Mouse (Mus musculus) mouse embryonic stem cell (cell line): ENCODE data around the gene Hmx3.

Experiments
- in situ Hi-C, 2 experiments: fragments of 300-500 bp; cut with MboI; formaldehyde crosslinking; loops; 1 replicate in 1 of 2; 3 replicates in 1 of 2; pipeline ENCODE4 v1.14.3; 2019 to 2020; ENCODE audit warnings: low sequenced_read_pairs in 2 of 2, low pct_unique_long_range_greater_than_20kb in 1 of 2, mixed read lengths in 1 of 2; ENCODE audit not compliant: unreplicated experiment in 1 of 2

Gene Hmx3

DNA sequence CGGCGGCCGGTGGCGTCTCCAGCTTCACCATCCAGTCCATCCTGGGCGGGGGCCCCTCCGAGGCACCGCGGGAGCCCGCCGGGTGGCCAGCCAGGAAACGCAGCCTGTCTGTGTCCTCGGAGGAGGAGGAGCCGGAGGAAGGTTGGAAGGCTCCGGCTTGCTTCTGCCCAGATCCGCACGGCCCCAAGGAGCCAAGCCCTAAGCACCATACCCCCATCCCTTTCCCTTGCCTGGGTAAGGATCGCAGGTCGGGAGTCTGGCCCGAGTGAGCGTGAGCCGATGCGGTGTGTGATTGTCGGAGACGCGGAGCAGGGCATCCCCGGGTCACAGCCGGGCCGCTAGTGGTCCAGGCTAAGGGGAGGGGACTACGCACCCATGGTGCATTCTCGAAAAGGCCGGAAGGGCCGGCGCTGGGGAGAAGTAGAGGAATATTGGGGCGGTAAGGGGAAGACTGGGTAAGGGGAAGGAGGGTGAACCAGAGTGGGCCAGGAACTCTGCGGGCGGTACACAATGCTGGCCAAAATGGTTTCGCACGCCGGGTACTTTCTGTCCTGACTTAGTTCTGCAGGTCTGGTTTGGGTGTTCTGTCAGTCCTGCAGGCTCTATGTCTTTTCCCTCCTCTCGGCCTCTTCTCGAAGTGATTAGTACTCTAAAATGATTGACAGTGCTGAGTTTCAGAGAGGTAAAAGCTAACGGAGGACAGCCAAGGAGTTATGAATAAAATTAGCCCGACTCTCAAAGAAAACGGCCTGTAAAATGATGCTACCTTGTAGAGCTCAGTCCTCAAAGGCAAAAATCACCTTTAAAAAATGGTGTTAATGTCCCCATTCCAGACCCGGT lies 11.9 kb downstream of the Hmx3 start:
- in situ Hi-C loops = loop anchor here in 1 of 2 experiments (10.0 kb wide), 1 partner anchor 1050 kb away; no protein-coding TSS in a partner anchor

DNA sequence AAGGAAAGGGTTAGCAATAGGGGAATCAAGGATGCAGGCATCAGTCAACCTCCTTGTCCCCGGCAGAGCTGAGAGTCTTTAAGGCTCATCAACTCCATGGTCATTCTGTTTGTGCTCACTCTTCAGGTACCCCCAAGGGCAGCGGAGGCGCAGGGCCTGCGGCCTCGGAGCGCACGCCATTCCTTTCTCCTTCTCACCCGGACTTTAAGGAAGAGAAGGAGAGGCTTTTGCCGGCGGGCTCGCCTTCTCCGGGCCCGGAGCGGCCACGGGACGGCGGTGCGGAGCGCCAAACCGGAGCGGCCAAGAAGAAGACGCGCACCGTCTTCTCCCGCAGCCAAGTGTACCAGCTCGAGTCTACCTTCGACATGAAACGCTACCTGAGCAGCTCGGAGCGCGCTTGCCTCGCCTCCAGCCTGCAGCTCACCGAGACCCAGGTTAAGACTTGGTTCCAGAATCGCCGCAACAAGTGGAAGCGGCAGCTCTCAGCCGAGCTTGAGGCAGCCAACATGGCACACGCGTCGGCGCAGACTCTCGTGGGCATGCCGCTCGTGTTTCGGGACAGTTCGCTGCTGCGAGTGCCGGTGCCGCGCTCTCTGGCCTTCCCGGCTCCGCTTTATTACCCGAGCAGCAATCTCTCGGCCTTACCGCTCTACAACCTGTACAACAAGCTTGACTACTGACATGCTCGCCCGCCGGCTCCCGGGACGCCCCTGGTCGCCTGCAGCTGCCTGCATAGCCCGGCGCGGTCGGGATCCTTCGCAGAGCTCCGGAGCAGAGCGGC lies 12.8 kb downstream of the Hmx3 start:
- in situ Hi-C loops = loop anchor here in 1 of 2 experiments (10.0 kb wide), 1 partner anchor 1049 kb away; no protein-coding TSS in a partner anchor

DNA sequence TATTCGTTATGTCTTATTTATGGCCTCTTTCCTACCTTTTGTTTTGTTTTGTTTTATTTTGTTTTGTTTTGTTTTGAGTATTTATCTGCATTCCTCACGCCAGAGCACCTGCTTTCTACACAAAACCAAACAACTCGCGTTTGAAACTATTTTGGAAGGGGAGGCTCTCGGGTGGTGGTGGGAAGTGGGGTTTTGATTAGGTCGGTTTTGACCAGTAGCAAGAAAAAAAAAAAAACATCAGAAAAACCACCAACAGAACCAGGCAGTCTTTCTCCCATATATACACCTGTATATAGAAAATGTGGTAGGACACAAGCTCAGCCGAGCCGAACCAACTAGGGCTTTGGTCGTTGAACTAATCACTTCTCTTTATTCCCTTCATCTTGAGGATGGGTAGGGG lies 13.4 kb downstream of the Hmx3 start:
- in situ Hi-C loops = loop anchor here in 1 of 2 experiments (10.0 kb wide), 1 partner anchor 1049 kb away; no protein-coding TSS in a partner anchor

DNA sequence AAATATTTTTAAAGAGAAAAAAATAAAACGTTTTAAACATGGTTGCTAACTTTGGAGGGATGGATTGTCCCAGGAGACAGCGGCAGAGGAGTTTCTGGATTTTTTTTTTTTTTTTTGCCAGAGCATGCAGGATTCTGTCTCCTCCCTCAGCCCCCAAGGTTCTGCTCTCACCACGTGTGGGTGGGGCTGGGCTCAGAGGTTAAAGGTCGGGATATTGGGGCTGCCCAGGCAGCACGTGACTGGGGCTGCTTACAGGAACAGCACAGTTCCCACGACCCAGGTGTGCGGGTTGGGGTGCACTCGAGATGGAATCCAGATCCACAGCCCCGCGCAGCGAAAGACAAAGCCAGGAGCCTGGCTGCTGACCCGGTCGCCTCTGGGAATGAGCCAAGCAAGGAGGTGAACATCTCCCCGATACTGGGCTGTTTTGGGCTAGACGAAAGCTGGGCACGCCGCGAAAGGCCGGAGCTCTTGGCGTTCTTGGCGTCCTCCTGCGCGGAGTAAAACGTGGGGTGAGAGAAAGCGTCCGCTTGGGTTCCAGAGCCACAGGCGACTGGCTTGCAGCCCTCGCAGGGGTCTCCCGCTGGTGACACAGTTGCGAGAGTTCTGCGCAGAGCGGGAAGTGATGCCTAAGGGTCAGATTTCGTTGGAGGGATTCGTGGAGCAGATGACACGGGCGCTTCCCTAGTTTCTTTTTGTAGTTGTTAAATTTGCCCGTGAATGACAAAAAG lies 14.0 kb downstream of the Hmx3 start:
- in situ Hi-C loops = loop anchor here in 1 of 2 experiments (10.0 kb wide), 1 partner anchor 1048 kb away; no protein-coding TSS in a partner anchor

DNA sequence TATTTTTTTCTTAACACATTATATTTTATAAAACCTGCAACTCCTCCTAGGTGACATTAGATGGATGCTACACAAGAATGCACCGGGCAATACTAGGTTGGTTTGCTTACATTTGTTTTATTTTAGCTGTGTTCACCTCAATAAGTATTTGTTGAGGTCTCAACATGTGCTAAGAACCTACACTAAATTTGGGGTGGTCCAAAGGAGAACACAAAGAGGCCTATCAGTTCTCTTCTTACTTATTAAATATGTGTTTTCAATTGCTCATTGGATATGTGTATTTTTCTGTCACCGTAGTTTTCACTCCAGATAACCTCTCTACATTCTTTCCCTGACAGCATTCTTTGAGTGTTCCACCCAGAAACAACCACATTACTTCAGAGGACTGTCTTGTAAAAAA lies 15.1 kb downstream of the Hmx3 start:
- in situ Hi-C loops = loop anchor here in 1 of 2 experiments (10.0 kb wide), 1 partner anchor 1047 kb away; no protein-coding TSS in a partner anchor

DNA sequence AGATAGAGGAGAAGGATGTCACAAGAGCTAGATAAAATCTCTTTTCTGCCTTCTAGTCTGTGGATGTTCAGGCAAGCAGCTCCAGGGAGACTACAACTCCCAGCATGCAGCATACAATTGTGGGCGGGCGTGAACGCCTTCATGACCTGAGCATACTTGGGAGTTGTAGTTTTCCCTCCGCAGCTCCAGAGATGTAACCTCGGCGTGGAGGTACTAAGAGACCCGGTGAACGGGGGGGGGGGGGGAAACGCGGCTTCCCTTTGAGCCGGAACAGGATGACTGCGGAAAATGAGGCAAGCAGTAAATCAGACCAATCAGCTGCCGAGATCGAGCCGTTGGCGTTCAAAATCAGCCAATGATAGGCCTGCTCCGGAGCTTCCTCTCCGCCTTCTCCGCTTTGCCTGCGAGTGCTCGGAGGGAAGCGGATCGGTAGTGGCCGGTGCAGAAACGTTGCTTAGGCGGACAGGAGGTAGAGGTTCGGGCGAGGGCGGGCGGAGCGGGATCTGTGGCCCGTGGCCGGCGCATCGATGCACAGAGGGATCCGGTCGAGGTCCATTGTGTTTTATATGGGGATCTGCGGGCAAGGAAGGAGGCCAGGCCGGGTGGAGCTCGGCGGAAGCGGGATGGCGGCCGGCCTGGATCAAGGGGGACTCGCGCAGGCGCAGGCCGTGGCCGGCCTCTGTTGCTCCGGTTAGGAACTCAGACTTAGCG lies 17.5 kb downstream of the Hmx3 start, which contains the start of gene Bub3:
Bub3 (plus strand) TSS at position 237 of the 711 bp plus-strand sequence.
- in situ Hi-C loops = loop anchor here in 1 of 2 experiments (10.0 kb wide), 1 partner anchor 1045 kb away; no protein-coding TSS in a partner anchor

DNA sequence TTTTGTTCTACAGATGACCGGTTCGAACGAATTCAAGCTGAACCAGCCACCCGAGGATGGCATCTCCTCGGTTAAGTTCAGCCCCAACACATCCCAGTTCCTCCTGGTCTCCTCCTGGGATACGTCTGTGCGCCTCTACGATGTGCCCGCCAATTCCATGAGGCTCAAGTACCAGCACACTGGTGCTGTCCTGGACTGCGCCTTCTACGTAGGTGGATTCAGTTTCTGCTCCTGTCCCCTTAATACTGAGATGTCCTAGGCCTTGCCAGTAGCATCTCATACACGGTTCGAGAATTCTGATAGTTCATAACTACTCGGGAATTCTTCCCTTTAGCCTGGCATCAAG lies 18.0 kb downstream of the Hmx3 start:
- in situ Hi-C loops = no loop called here

DNA sequence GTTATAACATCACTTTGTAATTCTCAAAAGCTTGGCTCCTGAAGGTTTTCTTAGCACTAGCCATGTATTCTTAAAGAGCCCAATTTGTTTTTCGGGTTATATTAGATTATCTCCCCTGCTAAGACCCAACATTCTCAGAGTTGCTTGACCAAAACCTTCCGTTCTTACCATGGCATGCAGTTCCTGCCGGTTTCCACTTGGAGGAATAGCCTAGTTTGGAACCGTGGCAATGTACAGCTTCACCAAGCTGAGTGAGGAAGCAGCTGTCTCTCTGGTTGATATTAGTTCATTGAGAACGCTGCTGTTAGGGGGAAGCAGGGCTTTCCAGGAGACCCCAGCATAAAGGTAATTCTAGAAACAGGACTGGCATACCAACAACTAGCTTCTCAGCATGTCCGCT lies 32.6 kb downstream of the Hmx3 start:
- in situ Hi-C loops = no loop called here

DNA sequence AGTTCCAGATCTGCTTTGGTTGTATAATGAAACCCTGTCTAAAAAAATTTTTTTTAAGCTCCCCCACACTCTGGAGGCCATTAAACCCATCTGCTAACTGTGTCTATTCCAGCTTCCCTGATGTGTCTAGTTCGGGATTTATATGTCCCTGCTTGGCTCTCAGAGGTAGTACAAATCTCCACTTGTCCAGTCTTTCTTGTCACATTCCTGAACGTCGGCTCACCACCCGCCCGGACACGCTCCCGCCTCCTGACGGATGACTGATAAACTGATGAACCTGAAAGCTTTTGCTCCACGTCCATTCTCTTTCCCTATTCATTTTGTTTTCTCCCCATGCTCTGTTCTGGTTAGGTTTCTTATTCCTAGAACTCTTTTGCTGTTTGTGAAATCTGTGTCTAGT lies 39.5 kb downstream of the Hmx3 start:
- in situ Hi-C loops = no loop called here

DNA sequence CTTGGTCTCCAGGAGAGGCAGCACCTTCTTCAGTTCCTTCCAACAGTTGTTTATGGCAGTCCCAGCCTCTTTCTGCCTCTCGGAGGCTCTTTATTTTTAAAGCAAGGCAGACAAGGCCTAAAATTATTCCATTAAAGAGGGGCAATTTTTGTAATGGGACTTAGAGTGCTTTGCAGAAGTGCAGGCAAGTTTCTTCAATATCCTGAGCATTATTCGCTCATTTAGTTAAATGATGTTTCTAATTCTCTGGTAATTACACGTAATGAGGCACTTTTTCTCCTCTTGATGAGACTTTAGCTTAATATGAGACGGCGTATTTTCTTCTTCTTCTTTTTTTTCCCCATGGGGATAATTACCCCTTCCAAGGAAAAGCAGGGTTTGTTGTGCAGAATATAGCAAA lies 42.9 kb downstream of the Hmx3 start:
- in situ Hi-C loops = no loop called here
